Mouse (Mus musculus) midbrain, embryonic 11.5 days (tissue): ENCODE data around the gene Shoc2. TPM values are rescaled to one million over a fixed set of nuclear protein-coding genes. Genes with fewer than 3 reads are reported as not detected.
"Not testable (repeated sequence)": the region's sequence is repeated elsewhere in the genome, so short reads cannot be mapped to it uniquely, and the experiment has no call there.

Experiments
- ATAC-seq: fragments of 200-750 bp; cut with Nextera tagmentation; 2 replicates; pipeline ENCODE4 v1.8.0; 2017; ENCODE audit warnings: moderate TSS enrichment, moderate library complexity; ENCODE audit not compliant: low FRiP score
- DNase-seq: peaks from one replicate; pipeline ENCODE4 v3.0.0; 2015; ENCODE audit warnings: low spot score; ENCODE audit errors: missing footprints
- H3K27ac ChIP-seq: fragments of 300-500 bp; sonication (generic); 2 replicates; pipeline ENCODE4 v1.5.1; 2014; ENCODE audit warnings: low read depth, low read length
- H3K27me3 ChIP-seq: fragments of 300-500 bp; sonication (generic); 2 replicates; pipeline ENCODE4 v1.6.1; 2014; ENCODE audit warnings: mild to moderate bottlenecking, low read length, moderate library complexity, mixed read lengths; ENCODE audit not compliant: control insufficient read depth, insufficient read depth
- H3K36me3 ChIP-seq: fragments of 300-500 bp; sonication (generic); 2 replicates; pipeline ENCODE4 v1.6.1; 2014; ENCODE audit warnings: mild to moderate bottlenecking, low read length, moderate library complexity, mixed read lengths; ENCODE audit not compliant: control insufficient read depth, insufficient read depth
- H3K4me1 ChIP-seq: fragments of 300-500 bp; sonication (generic); 2 replicates; pipeline ENCODE4 v1.6.1; 2014; ENCODE audit warnings: low read length; ENCODE audit not compliant: control insufficient read depth, insufficient read depth
- H3K4me2 ChIP-seq: fragments of 300-500 bp; sonication (generic); 2 replicates; pipeline ENCODE4 v1.6.1; 2014; ENCODE audit warnings: mild to moderate bottlenecking, moderate library complexity
- H3K4me3 ChIP-seq: fragments of 300-500 bp; sonication (generic); 2 replicates; pipeline ENCODE4 v1.5.1; 2014; ENCODE audit warnings: low read depth, low read length
- H3K9ac ChIP-seq: fragments of 300-500 bp; sonication (generic); 2 replicates; pipeline ENCODE4 v1.6.1; 2014; ENCODE audit warnings: low read length
- H3K9me3 ChIP-seq: fragments of 300-500 bp; sonication (generic); 2 replicates; pipeline ENCODE4 v1.6.1; 2016; ENCODE audit warnings: low read length; ENCODE audit not compliant: control insufficient read depth
- WGBS: fragments of 180-500 bp; shearing (Covaris S2); extraction: QIAGEN DNeasy Blood & Tissue Kit; methylation state at CpG from one replicate; pipeline ENCODE4 v1.1.7; 2014; 5-methylcytosine and 5-hydroxymethylcytosine counted together
- polyA plus RNA-seq: library from polyadenylated mRNA; unstranded; fragments of >200 nt; fragmentation: Nextera tagmentation; extraction: Ambion mirVana; gene quantifications from 2 replicates; pipeline ENCODE4 v1.2.1, GENCODE M21; 2014

The Shoc2 gene
- polyA plus RNA-seq, 1 experiment from 2014 or later, result 78.6 TPM

- peak overlapping the region; percentile 93 for H3K27ac ChIP-seq
- H3K4me3 ChIP-seq, result peak overlapping the region; percentile 96
- no peaks in the 10 kb centered on the region for H3K27me3 ChIP-seq
- no peaks in the 10 kb centered on the region for H3K9me3 ChIP-seq
- peak overlapping the region; percentile 60 for H3K4me2 ChIP-seq
- DNase-seq (peak; percentile 97), ATAC-seq (peak; percentile 26)
- no peaks in the 10 kb centered on the region for H3K36me3 ChIP-seq
- peak overlapping the region; percentile 97 for H3K9ac ChIP-seq
- under 1% methylated on average over 55 of the region's 69 CpGs for WGBS
- H3K4me1 ChIP-seq, result peaks cover 13% of the 10 kb centered on the region
Measured at GRCm38 (mm10) chr19:53945171-53946042, 1.3 kb downstream of the Shoc2 start.

- no peaks in the 10 kb centered on the region for H3K4me1 ChIP-seq
- H3K27me3 ChIP-seq, result no peaks in the 10 kb centered on the region
- H3K27ac ChIP-seq, result no peak overlapping the region
- no peak overlapping the region for H3K4me2 ChIP-seq
- ATAC-seq (no peak), DNase-seq (peak; percentile 57)
- WGBS, result 89% methylated on average over 2 of the region's 2 CpGs
- no peaks in the 10 kb centered on the region for H3K36me3 ChIP-seq
- no peak overlapping the region for H3K9ac ChIP-seq
- H3K4me3 ChIP-seq, result no peak overlapping the region
- no peaks in the 10 kb centered on the region for H3K9me3 ChIP-seq
Measured at GRCm38 (mm10) chr19:53957513-53957912, 13.4 kb downstream of the Shoc2 start.

- DNase-seq (no peak), ATAC-seq (no peak)
- Histone ChIP-seq H3K4me3 (no peak overlapping the region), H3K27me3 (no peaks in the 10 kb centered on the region), H3K27ac (no peak overlapping the region), H3K4me1 (no peaks in the 10 kb centered on the region), H3K9ac (no peak overlapping the region), H3K4me2 (no peak overlapping the region), H3K9me3 (no peaks in the 10 kb centered on the region), H3K36me3 (no peaks in the 10 kb centered on the region)
- WGBS, result 92% methylated on average over 4 of the region's 4 CpGs
Measured at GRCm38 (mm10) chr19:53962511-53962910, 18.4 kb downstream of the Shoc2 start.

GRCm38 (mm10) chr19:53964347-53964746 is 20.2 kb downstream of the Shoc2 start:
- not testable (repeated sequence) for H3K36me3 ChIP-seq, H3K4me1 ChIP-seq, H3K9ac ChIP-seq, H3K4me3 ChIP-seq, DNase-seq, H3K27ac ChIP-seq, H3K4me2 ChIP-seq, H3K27me3 ChIP-seq, ATAC-seq, H3K9me3 ChIP-seq
- 94% methylated on average over 3 of the region's 3 CpGs for WGBS

- Histone ChIP-seq H3K9ac (no peak overlapping the region), H3K36me3 (no peaks in the 10 kb centered on the region), H3K27me3 (no peaks in the 10 kb centered on the region), H3K4me2 (no peak overlapping the region), H3K9me3 (no peaks in the 10 kb centered on the region), H3K27ac (no peak overlapping the region), H3K4me1 (no peaks in the 10 kb centered on the region), H3K4me3 (no peak overlapping the region)
- no peak for DNase-seq
- 92% methylated on average over 10 of the region's 10 CpGs for whole genome bisulfite sequencing
- ATAC-seq, result no peak
Measured at GRCm38 (mm10) chr19:53964910-53965633, 21.0 kb downstream of the Shoc2 start.

- H3K27ac ChIP-seq, result no peak overlapping the region
- ATAC-seq, result no peak
- no peaks in the 10 kb centered on the region for H3K27me3 ChIP-seq
- H3K4me3 ChIP-seq, result no peak overlapping the region
- H3K4me2 ChIP-seq, result no peak overlapping the region
- DNase-seq, result no peak
- H3K4me1 ChIP-seq, result no peaks in the 10 kb centered on the region
- 95% methylated on average over 3 of the region's 3 CpGs for WGBS
- H3K9me3 ChIP-seq, result no peaks in the 10 kb centered on the region
- H3K36me3 ChIP-seq, result no peaks in the 10 kb centered on the region
- H3K9ac ChIP-seq, result no peak overlapping the region
Measured at GRCm38 (mm10) chr19:53969226-53969625, 25.1 kb downstream of the Shoc2 start.

GRCm38 (mm10) chr19:53971938-53972337 is 27.8 kb downstream of the Shoc2 start:
- Histone ChIP-seq H3K4me1 (no peaks in the 10 kb centered on the region), H3K27ac (no peak overlapping the region), H3K9me3 (no peaks in the 10 kb centered on the region), H3K36me3 (no peaks in the 10 kb centered on the region), H3K27me3 (no peaks in the 10 kb centered on the region), H3K4me3 (no peak overlapping the region), H3K4me2 (no peak overlapping the region), H3K9ac (no peak overlapping the region)
- DNase-seq, result no peak
- no peak for ATAC-seq
- WGBS, result 86% methylated on average over 7 of the region's 7 CpGs

- no peaks in the 10 kb centered on the region for H3K27me3 ChIP-seq
- no peaks in the 10 kb centered on the region for H3K36me3 ChIP-seq
- H3K4me1 ChIP-seq, result no peaks in the 10 kb centered on the region
- H3K9me3 ChIP-seq, result peaks cover 2% of the 10 kb centered on the region; the same call in 1 of the 2 replicates
- H3K27ac ChIP-seq, result no peak overlapping the region
- ATAC-seq (no peak), DNase-seq (no peak)
- no peak overlapping the region for H3K4me3 ChIP-seq
- H3K9ac ChIP-seq, result no peak overlapping the region
- H3K4me2 ChIP-seq, result no peak overlapping the region
- 88% methylated on average over 1 of the region's 1 CpGs for WGBS
Measured at GRCm38 (mm10) chr19:53973656-53974055, 29.6 kb downstream of the Shoc2 start.

GRCm38 (mm10) chr19:53982041-53982440 is 37.9 kb downstream of the Shoc2 start:
- no peak for ATAC-seq

More at GRCm38 (mm10) chr19:53982041-53982440, 37.9 kb downstream of the Shoc2 start:
- Histone ChIP-seq H3K27me3 (no peaks in the 10 kb centered on the region), H3K9me3 (peaks cover 2% of the 10 kb centered on the region; the same call in 1 of the 2 replicates), H3K4me3 (no peak overlapping the region), H3K4me1 (no peaks in the 10 kb centered on the region), H3K36me3 (no peaks in the 10 kb centered on the region), H3K9ac (no peak overlapping the region), H3K4me2 (no peak overlapping the region), H3K27ac (no peak overlapping the region)
- 71% methylated on average over 3 of the region's 3 CpGs for WGBS
- DNase-seq, result no peak
